Mouse (Mus musculus) thymus, adult 2 months (tissue): ENCODE measurements around the gene Rangap1.

ENCODE experiments used
- CTCF ChIP-seq: fragments of 200-500 bp; IDR thresholded peaks from 2 replicates; pipeline ENCODE4 v1.5.1; 2012; ENCODE audit warnings: mild to moderate bottlenecking, control low read depth, low read length, moderate library complexity, borderline replicate concordance; ENCODE audit not compliant: control insufficient read depth, poor library complexity, insufficient read depth; ENCODE audit errors: extremely low read depth
- POLR2A ChIP-seq: fragments of 200-500 bp; IDR thresholded peaks from 2 replicates; pipeline ENCODE4 v1.6.1; 2012; ENCODE audit warnings: mild to moderate bottlenecking, low read length, control low read depth, moderate library complexity; ENCODE audit not compliant: control insufficient read depth, poor library complexity, insufficient read depth; ENCODE audit errors: extremely low read depth

DNA sequence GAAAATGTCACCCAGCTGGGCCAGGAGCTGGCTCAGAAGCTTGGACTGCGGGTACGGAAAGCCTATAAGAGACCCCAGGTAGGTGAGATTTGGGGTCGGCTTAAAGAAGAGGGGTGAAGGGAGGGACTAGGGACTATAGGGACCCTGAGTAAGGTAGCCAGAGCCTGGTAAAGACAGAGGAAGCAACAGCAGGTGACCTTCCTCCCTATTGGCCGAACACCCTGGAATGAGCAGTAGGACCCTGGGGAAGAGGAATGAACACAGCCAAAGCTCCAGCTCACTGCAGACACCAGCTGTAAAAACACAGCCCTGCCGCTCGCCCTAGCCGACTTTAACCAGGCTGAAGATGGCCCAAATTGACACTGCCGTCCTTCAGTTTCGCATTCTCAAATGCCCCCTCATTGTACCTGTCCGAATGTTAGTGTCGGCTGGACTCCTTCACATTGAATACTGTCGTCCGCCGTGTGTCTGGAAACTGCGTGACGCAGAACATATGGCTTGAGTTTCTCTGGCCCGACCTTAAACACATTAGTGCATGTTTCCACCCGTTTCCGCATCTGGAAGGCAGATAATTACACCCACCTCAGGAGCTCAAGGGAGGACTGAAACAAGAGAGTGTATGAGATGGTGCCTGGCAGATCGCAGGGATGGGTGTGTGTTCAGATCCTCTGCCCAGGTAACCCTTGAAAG lies 27.2 kb upstream of the Rangap1 start:
- TF ChIP-seq CTCF (no peak), POLR2A (no peak)
